Mouse (Mus musculus) forebrain, embryonic 11.5 days (tissue): ENCODE measurements around the gene Tfr2. TPM values are rescaled to one million over a fixed set of nuclear protein-coding genes. Genes with fewer than 3 reads are reported as not detected.

ENCODE experiments used
- ATAC-seq: fragments of 200-750 bp; cut with Nextera tagmentation; replicated peaks from 2 replicates; pipeline ENCODE4 v1.8.0; 2017; ENCODE audit warnings: moderate TSS enrichment; ENCODE audit not compliant: low FRiP score
- DNase-seq: peaks from one replicate; pipeline ENCODE4 v3.0.0-alpha.2; 2017; ENCODE audit warnings: low spot score
- H3K27ac ChIP-seq: fragments of 300-500 bp; sonication (generic); 2 replicates; pipeline ENCODE4 v1.5.1; 2014; ENCODE audit warnings: low read depth, low read length
- H3K27me3 ChIP-seq: fragments of 300-500 bp; sonication (generic); 2 replicates; pipeline ENCODE4 v1.6.1; 2014; ENCODE audit warnings: mild to moderate bottlenecking, low read length, mixed read lengths; ENCODE audit not compliant: control insufficient read depth, insufficient read depth
- H3K36me3 ChIP-seq: fragments of 300-500 bp; sonication (generic); 2 replicates; pipeline ENCODE4 v1.6.1; 2014; ENCODE audit warnings: mild to moderate bottlenecking, low read length, moderate library complexity, mixed read lengths; ENCODE audit not compliant: control insufficient read depth, insufficient read depth
- H3K4me1 ChIP-seq: fragments of 300-500 bp; sonication (generic); replicated peaks from 2 replicates; pipeline ENCODE4 v1.6.1; 2014; ENCODE audit warnings: low read length, mixed read lengths; ENCODE audit not compliant: control insufficient read depth, insufficient read depth
- H3K4me2 ChIP-seq: fragments of 300-500 bp; sonication (generic); 2 replicates; pipeline ENCODE4 v1.6.1; 2014; ENCODE audit warnings: low read depth, mild to moderate bottlenecking, low read length, moderate library complexity, mixed read lengths; ENCODE audit not compliant: severe bottlenecking
- H3K4me3 ChIP-seq: fragments of 300-500 bp; sonication (generic); 2 replicates; pipeline ENCODE4 v1.5.1; 2014; ENCODE audit warnings: low read depth, low read length
- H3K9ac ChIP-seq: fragments of 300-500 bp; sonication (generic); 2 replicates; pipeline ENCODE4 v1.6.1; 2014; ENCODE audit warnings: low read length
- H3K9me3 ChIP-seq: fragments of 300-500 bp; sonication (generic); 2 replicates; pipeline ENCODE4 v1.6.1; 2016; ENCODE audit warnings: low read length, mixed read lengths; ENCODE audit not compliant: control insufficient read depth
- WGBS: fragments of 180-500 bp; shearing (Covaris S2); extraction: QIAGEN DNeasy Blood & Tissue Kit; methylation state at CpG from one replicate; pipeline ENCODE4 v1.1.7; 2014; 5-methylcytosine and 5-hydroxymethylcytosine counted together
- polyA plus RNA-seq: library from polyadenylated mRNA; unstranded; fragments of >200 nt; fragmentation: Nextera tagmentation; extraction: Ambion mirVana; gene quantifications from 2 replicates; pipeline ENCODE4 v1.2.1, GENCODE M21; 2014

Gene Tfr2
- polyA plus RNA-seq, 1 experiment from 2014 or later: 1.2 TPM

GRCm38 (mm10) chr5:137628498-137629305, 59.1 kb downstream of the Tfr2 start, which contains the start of the genes Fbxo24, Lrch4 and Gm20605:
Fbxo24 (minus strand) TSS chr5:137629002.
Lrch4 (plus strand) TSS chr5:137629121.
Gm20605 (plus strand) TSS chr5:137629175.
- Histone ChIP-seq H3K27me3 (no peaks in the 10 kb centered on the region), H3K27ac (peak within 1 kb of the TSS; percentile 87), H3K4me3 (peak within 1 kb of the TSS; percentile 82), H3K9ac (peak within 1 kb of the TSS; percentile 84), H3K36me3 (no peaks in the 10 kb centered on the region), H3K9me3 (no peaks in the 10 kb centered on the region), H3K4me1 (peaks cover 14% of the 10 kb centered on the region), H3K4me2 (peak within 1 kb of the TSS; percentile 86)
- peak; percentile 98 for ATAC-seq
- peak; percentile 99 for DNase-seq
- under 1% methylated on average over 45 of the region's 46 CpGs for WGBS

GRCm38 (mm10) chr5:137629306-137629721, 59.7 kb downstream of the Tfr2 start:
- peak overlapping the region; percentile 86 for H3K4me2 ChIP-seq
- peaks cover 14% of the 10 kb centered on the region for H3K4me1 ChIP-seq
- under 1% methylated on average over 22 of the region's 23 CpGs for WGBS
- H3K36me3 ChIP-seq: no peaks in the 10 kb centered on the region
- no peaks in the 10 kb centered on the region for H3K27me3 ChIP-seq
- DNase-seq (no peak), ATAC-seq (peak; percentile 53)
- peak overlapping the region; percentile 84 for H3K9ac ChIP-seq
- H3K27ac ChIP-seq: peak overlapping the region; percentile 87
- H3K9me3 ChIP-seq: no peaks in the 10 kb centered on the region
- peak overlapping the region; percentile 82 for H3K4me3 ChIP-seq

- ATAC-seq (no peak), DNase-seq (no peak)
- H3K4me3 ChIP-seq: peak overlapping the region; percentile 82
- no peaks in the 10 kb centered on the region for H3K27me3 ChIP-seq
- H3K4me2 ChIP-seq: peak overlapping the region; percentile 86
- 29% methylated on average over 6 of the region's 6 CpGs for WGBS
- H3K9ac ChIP-seq: peak overlapping the region; percentile 84
- no peaks in the 10 kb centered on the region for H3K9me3 ChIP-seq
- H3K36me3 ChIP-seq: no peaks in the 10 kb centered on the region
- peaks cover 14% of the 10 kb centered on the region for H3K4me1 ChIP-seq
- no peak overlapping the region for H3K27ac ChIP-seq
These were observed 60.4 kb downstream of the Tfr2 start for GRCm38 (mm10) chr5:137629906-137630545.

- DNase-seq (no peak), ATAC-seq (no peak)
- 64% methylated on average over 3 of the region's 3 CpGs for WGBS
- Histone ChIP-seq H3K27me3 (no peaks in the 10 kb centered on the region), H3K4me1 (peaks cover 14% of the 10 kb centered on the region), H3K9me3 (no peaks in the 10 kb centered on the region), H3K27ac (no peak overlapping the region), H3K4me3 (no peak overlapping the region; the same call in 1 of the 2 replicates), H3K4me2 (peak overlapping the region; percentile 86), H3K36me3 (peaks cover 3% of the 10 kb centered on the region; the same call in 1 of the 2 replicates), H3K9ac (0 out of 2 replicates have a peak overlapping the region, but pooled peaks have one; percentile 84)
These were observed 61.0 kb downstream of the Tfr2 start for GRCm38 (mm10) chr5:137630602-137631001.

GRCm38 (mm10) chr5:137631171-137631570, 61.5 kb downstream of the Tfr2 start:
- peaks cover 14% of the 10 kb centered on the region for H3K4me1 ChIP-seq
- ATAC-seq: no peak
- no peaks in the 10 kb centered on the region for H3K9me3 ChIP-seq
- no peak overlapping the region for H3K27ac ChIP-seq
- no peaks in the 10 kb centered on the region for H3K27me3 ChIP-seq
- WGBS: 82% methylated on average over 9 of the region's 9 CpGs
- H3K9ac ChIP-seq: no peak overlapping the region
- H3K4me2 ChIP-seq: peak overlapping the region; percentile 86; the same call in 1 of the 2 replicates
- DNase-seq: no peak
- H3K36me3 ChIP-seq: peaks cover 3% of the 10 kb centered on the region; the same call in 1 of the 2 replicates
- no peak overlapping the region for H3K4me3 ChIP-seq

GRCm38 (mm10) chr5:137631591-137631990, 62.0 kb downstream of the Tfr2 start:
- 76% methylated on average over 4 of the region's 4 CpGs for WGBS
- H3K4me1 ChIP-seq: peaks cover 14% of the 10 kb centered on the region
- no peak overlapping the region for H3K4me3 ChIP-seq
- no peak overlapping the region for H3K9ac ChIP-seq
- ATAC-seq (no peak), DNase-seq (no peak)
- no peaks in the 10 kb centered on the region for H3K9me3 ChIP-seq
- H3K27me3 ChIP-seq: no peaks in the 10 kb centered on the region
- peaks cover 3% of the 10 kb centered on the region; the same call in 1 of the 2 replicates for H3K36me3 ChIP-seq
- H3K4me2 ChIP-seq: no peak overlapping the region
- no peak overlapping the region for H3K27ac ChIP-seq

- 84% methylated on average over 12 of the region's 12 CpGs for WGBS
- no peak for ATAC-seq
These were observed 63.9 kb downstream of the Tfr2 start for GRCm38 (mm10) chr5:137633397-137634084.

More at GRCm38 (mm10) chr5:137633397-137634084, 63.9 kb downstream of the Tfr2 start:
- no peaks in the 10 kb centered on the region for H3K27me3 ChIP-seq
- no peak overlapping the region for H3K4me2 ChIP-seq
- peaks cover 3% of the 10 kb centered on the region; the same call in 1 of the 2 replicates for H3K36me3 ChIP-seq
- H3K4me1 ChIP-seq: peaks cover 14% of the 10 kb centered on the region
- H3K27ac ChIP-seq: no peak overlapping the region
- H3K9me3 ChIP-seq: no peaks in the 10 kb centered on the region
- H3K4me3 ChIP-seq: no peak overlapping the region
- no peak for DNase-seq
- H3K9ac ChIP-seq: no peak overlapping the region
